Mouse (Mus musculus) stomach, postnatal 0 days (tissue): ENCODE results near the gene Hist1h2bb. TPM values are rescaled to one million over a fixed set of nuclear protein-coding genes. Genes with fewer than 3 reads are reported as not detected.

Experiments used
- ATAC-seq: fragments of 200-750 bp; cut with Nextera tagmentation; 2 replicates; pipeline ENCODE4 v1.8.0; 2017; ENCODE audit not compliant: low FRiP score, low TSS enrichment
- DNase-seq: peaks from one replicate; pipeline ENCODE4 v3.0.0-alpha.2; 2016; ENCODE audit warnings: low spot score
- H3K27ac ChIP-seq: fragments of 300-500 bp; sonication (generic); replicated peaks from 2 replicates; pipeline ENCODE4 v1.5.1; 2014; ENCODE audit warnings: mild to moderate bottlenecking, control low read depth
- H3K27me3 ChIP-seq: fragments of 300-500 bp; sonication (generic); 2 replicates; pipeline ENCODE4 v1.6.1; 2014; ENCODE audit warnings: low read length; ENCODE audit not compliant: control insufficient read depth, insufficient read depth
- H3K36me3 ChIP-seq: fragments of 300-500 bp; sonication (generic); 2 replicates; pipeline ENCODE4 v1.6.1; 2014; ENCODE audit warnings: low read length, mixed read lengths; ENCODE audit not compliant: control insufficient read depth, insufficient read depth
- H3K4me1 ChIP-seq: fragments of 300-500 bp; sonication (generic); replicated peaks from 2 replicates; pipeline ENCODE4 v1.6.1; 2014; ENCODE audit warnings: antibody characterized with exemption; ENCODE audit not compliant: control insufficient read depth, insufficient read depth
- H3K4me2 ChIP-seq: fragments of 300-500 bp; sonication (generic); replicated peaks from 2 replicates; pipeline ENCODE4 v1.6.1; 2014; ENCODE audit warnings: low read depth, mild to moderate bottlenecking, control low read depth, moderate library complexity
- H3K4me3 ChIP-seq: fragments of 300-500 bp; sonication (generic); 2 replicates; pipeline ENCODE4 v1.5.1; 2014; ENCODE audit warnings: low read depth, low read length, control low read depth
- H3K9ac ChIP-seq: fragments of 300-500 bp; sonication (generic); 2 replicates; pipeline ENCODE4 v1.6.1; 2014; ENCODE audit warnings: mild to moderate bottlenecking, low read length, control low read depth, mixed read lengths
- H3K9me3 ChIP-seq: fragments of 300-500 bp; sonication (generic); 2 replicates; pipeline ENCODE4 v1.6.1; 2016; ENCODE audit warnings: low read length; ENCODE audit not compliant: control insufficient read depth
- CTCF ChIP-seq: IDR thresholded peaks from 2 replicates; pipeline ENCODE4 v1.5.1; 2016; ENCODE audit warnings: antibody characterized with exemption, low read depth, mild to moderate bottlenecking, moderate library complexity
- EP300 ChIP-seq: optimal IDR thresholded peaks from 2 replicates; pipeline ENCODE3; 2016; ENCODE audit warnings: antibody characterized with exemption
- WGBS: fragments of 180-500 bp; shearing (Covaris S2); extraction: QIAGEN DNeasy Blood & Tissue Kit; methylation state at CpG from one replicate; pipeline ENCODE4 v1.1.7; 2014; 5-methylcytosine and 5-hydroxymethylcytosine counted together
- microRNA-seq: library from miRNA; unstranded; fragments of <30 nt; microRNA quantifications from one replicate; pipeline ENCODE4, GENCODE M21; 2016
- polyA plus RNA-seq: library from polyadenylated mRNA; unstranded; fragments of >200 nt; fragmentation: Nextera tagmentation; extraction: Ambion mirVana; gene quantifications from 2 replicates; pipeline ENCODE4 v1.2.1, GENCODE M21; 2015

Gene Hist1h2bb
- polyA plus RNA-seq, 1 experiment from 2014 or later: 0.91 TPM

DNA sequence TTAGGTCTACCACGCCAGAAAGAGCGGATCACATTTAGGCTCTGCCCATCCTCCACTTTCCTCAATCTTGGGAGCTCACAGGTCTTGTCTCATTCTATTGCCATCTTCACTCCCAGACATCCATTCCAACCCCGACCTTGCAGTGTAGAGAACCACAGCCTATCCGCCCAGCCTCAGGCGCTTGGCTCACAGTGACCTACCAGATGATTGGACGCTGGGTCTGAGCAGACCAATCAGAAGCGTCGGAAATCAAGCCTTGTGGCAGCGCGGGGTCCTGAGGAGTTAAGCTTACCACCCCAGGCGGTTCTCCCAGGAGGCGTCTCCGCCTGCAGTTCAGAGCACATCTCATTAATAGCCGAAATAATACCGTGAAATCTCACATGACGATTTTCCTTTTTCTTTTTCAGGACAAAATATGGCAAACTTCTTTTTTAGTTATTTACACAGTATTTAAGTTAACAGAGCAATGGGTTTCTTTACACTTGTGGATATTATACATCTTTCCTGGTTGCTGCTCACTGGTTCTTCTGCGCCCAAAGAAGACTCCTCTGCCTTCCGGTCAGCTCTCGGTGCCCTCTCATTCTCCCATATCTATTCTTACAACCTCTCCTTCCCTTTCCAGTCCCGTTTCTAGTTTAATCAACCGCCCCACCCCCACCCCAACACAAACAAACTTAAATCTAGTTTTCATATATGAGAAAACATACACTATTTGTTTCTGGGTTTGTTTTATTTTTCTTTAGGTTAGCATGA, 26.2 kb downstream of the Hist1h2bb start:
- WGBS: 20% methylated on average over 21 of the region's 21 CpGs
- DNase-seq: peak; percentile 40

DNA sequence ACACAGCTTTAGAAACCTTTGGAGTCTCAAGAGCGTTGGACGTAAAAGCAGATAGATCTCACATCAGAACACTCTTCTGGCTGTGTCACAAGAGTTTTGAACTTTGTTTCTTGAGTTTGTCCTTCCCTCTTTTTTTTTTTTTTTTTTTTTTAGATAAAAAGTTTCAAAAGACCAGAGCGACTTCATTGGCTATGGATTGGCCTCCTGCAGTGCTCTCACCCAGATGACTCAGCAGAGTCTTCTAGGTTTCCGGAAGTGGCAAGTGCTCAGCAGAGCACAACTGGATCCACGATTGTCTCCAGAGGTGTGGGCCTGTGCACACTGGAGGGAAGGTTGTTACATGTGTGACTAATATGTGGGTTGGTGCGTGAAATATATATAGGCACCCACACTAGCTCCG, 31.8 kb downstream of the Hist1h2bb start:
- Histone ChIP-seq H3K4me1 (no peaks in the 10 kb centered on the region), H3K4me2 (no peak overlapping the region), H3K4me3 (no peak overlapping the region), H3K27ac (no peak overlapping the region), H3K36me3 (no peaks in the 10 kb centered on the region), H3K9ac (no peak overlapping the region), H3K27me3 (no peaks in the 10 kb centered on the region), H3K9me3 (no peaks in the 10 kb centered on the region)
- 93% methylated on average over 7 of the region's 7 CpGs for WGBS
- ATAC-seq (no peak), DNase-seq (no peak)
- TF ChIP-seq EP300 (no peak), CTCF (no peak)

More for the DNA sequence above, 26.2 kb downstream of the Hist1h2bb start:
- no peak overlapping the region for H3K27ac ChIP-seq
- peak overlapping the region; percentile 31; the same call in 1 of the 2 replicates for H3K4me2 ChIP-seq
- TF ChIP-seq EP300 (no peak), CTCF (no peak)
- no peak overlapping the region for H3K9ac ChIP-seq
- H3K9me3 ChIP-seq: no peaks in the 10 kb centered on the region
- peak; percentile 71; the same call in 1 of the 2 replicates for ATAC-seq
- H3K36me3 ChIP-seq: no peaks in the 10 kb centered on the region
- no peaks in the 10 kb centered on the region for H3K27me3 ChIP-seq
- H3K4me1 ChIP-seq: peaks cover 3% of the 10 kb centered on the region; the same call in 1 of the 2 replicates
- H3K4me3 ChIP-seq: peak overlapping the region; percentile 13; the same call in 1 of the 2 replicates

DNA sequence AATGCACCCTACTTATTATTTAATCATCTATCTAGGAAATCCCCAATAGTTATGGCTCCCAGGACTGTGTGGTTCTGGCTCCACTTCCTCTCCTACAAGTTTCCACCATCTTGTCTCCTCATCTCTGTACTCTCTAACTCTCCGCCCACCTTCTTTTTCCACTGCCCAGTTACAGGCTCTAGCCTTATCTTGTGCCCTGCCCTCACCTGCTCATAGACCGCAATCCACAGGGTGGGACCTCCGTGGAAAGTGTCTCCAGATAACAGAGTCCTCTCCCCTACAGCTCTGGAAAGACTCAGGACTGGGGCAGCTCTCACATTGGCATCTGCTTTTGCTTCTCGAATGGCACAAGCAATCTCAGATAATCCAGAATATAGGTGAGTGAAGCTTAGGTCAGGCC, 32.5 kb downstream of the Hist1h2bb start:
- DNase-seq (no peak), ATAC-seq (peak; percentile 45; the same call in 1 of the 2 replicates)
- WGBS: 67% methylated on average over 4 of the region's 4 CpGs
- H3K4me3 ChIP-seq: no peak overlapping the region
- H3K27ac ChIP-seq: no peak overlapping the region
- H3K9me3 ChIP-seq: no peaks in the 10 kb centered on the region
- no peak overlapping the region for H3K4me2 ChIP-seq
- H3K27me3 ChIP-seq: no peaks in the 10 kb centered on the region
- H3K4me1 ChIP-seq: no peaks in the 10 kb centered on the region
- no peaks in the 10 kb centered on the region for H3K36me3 ChIP-seq
- TF ChIP-seq EP300: no peak
- no peak for TF ChIP-seq CTCF
- no peak overlapping the region for H3K9ac ChIP-seq

DNA sequence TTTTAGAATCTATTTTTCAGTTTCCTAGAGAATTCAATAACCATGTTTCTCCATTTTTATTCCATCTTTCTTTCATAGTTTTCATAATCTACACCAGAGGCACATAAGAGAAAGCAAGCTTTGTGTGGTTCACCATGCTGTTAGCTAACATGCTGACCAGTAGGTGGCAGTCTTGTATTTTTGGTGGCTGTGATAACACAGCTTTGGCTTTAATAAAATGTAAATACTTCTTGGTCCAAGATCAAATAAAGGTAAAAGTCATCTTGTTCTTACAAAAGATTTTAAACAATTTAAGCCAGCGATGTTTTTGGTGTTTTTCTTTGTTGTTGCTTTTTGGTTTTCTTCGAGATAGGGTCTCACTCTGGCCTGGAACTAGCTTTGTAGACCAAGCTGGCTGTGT, 46.0 kb downstream of the Hist1h2bb start:
- H3K9me3 ChIP-seq: no peaks in the 10 kb centered on the region
- DNase-seq (peak; percentile 33), ATAC-seq (no peak)
- no peak overlapping the region for H3K4me3 ChIP-seq
- no peak overlapping the region for H3K9ac ChIP-seq
- no peaks in the 10 kb centered on the region for H3K4me1 ChIP-seq
- TF ChIP-seq CTCF (peak; percentile 88), EP300 (no peak)
- no peaks in the 10 kb centered on the region for H3K36me3 ChIP-seq
- no peak overlapping the region for H3K4me2 ChIP-seq
- H3K27ac ChIP-seq: no peak overlapping the region
- WGBS: 24% methylated on average over 2 of the region's 2 CpGs
- no peaks in the 10 kb centered on the region for H3K27me3 ChIP-seq

Small RNAs within 50 kb of the gene (microRNA-seq; reads per million reads assigned to microRNA genes)
- gene Gm44314 (not detected), gene Gm44484 (not detected)

Other genes with a start within 250 kb of the Hist1h2bb start
- 13.7 and 18.3 TPM in 2 replicates for gene Hist1h4h, start 215.7 kb upstream of the Hist1h2bb start, polyA plus RNA-seq
- 4.5 and 8.9 TPM in 2 replicates for gene Hist1h2af, start 212.8 kb upstream of the Hist1h2bb start, polyA plus RNA-seq
- gene Hist1h3g, start 211.3 kb upstream of the Hist1h2bb start, polyA plus RNA-seq: 2.3 and 3.4 TPM in 2 replicates
- gene Hist1h2bh, start 203.3 kb upstream of the Hist1h2bb start, polyA plus RNA-seq: 0.30 and 0.62 TPM in 2 replicates
- 0.51 and 0.78 TPM in 2 replicates for gene Hist1h3f, start 202.7 kb upstream of the Hist1h2bb start, polyA plus RNA-seq
- 0.38 TPM in 1 of 2 replicates, not detected in the other for gene Hist1h4f, start 195.1 kb upstream of the Hist1h2bb start, polyA plus RNA-seq
- 0.22 and 0.34 TPM in 2 replicates for gene Hist1h1d, start 193.5 kb upstream of the Hist1h2bb start, polyA plus RNA-seq
- 1.6 and 3.3 TPM in 2 replicates for gene Hist1h3e, start 184.4 kb upstream of the Hist1h2bb start, polyA plus RNA-seq
- 15.3 and 29.5 TPM in 2 replicates for gene Hist1h2ae, start 175.5 kb upstream of the Hist1h2bb start, polyA plus RNA-seq
- 4.9 and 10.5 TPM in 2 replicates for gene Hist1h2bg, start 175.3 kb upstream of the Hist1h2bb start, polyA plus RNA-seq
- gene Hist1h2bf, start 172.5 kb upstream of the Hist1h2bb start, polyA plus RNA-seq: 1.1 and 3.2 TPM in 2 replicates
- gene Hist1h2ad, start 172.4 kb upstream of the Hist1h2bb start, polyA plus RNA-seq: 0.67 and 0.79 TPM in 2 replicates
- gene Hist1h3d, start 171.0 kb upstream of the Hist1h2bb start, polyA plus RNA-seq: 1.7 and 4.2 TPM in 2 replicates
- gene Hist1h4d, start 165.1 kb upstream of the Hist1h2bb start, polyA plus RNA-seq: 32.0 and 48.7 TPM in 2 replicates
- 0.64 and 0.73 TPM in 2 replicates for gene Hist1h2be, start 125.6 kb upstream of the Hist1h2bb start, polyA plus RNA-seq
- 5.9 and 9.1 TPM in 2 replicates for gene Hist1h1e, start 124.2 kb upstream of the Hist1h2bb start, polyA plus RNA-seq
- 0.57 and 0.74 TPM in 2 replicates for gene Hist1h2ac, start 62.8 kb upstream of the Hist1h2bb start, polyA plus RNA-seq
- 105 and 115 TPM in 2 replicates for gene Hist1h2bc, start 62.5 kb upstream of the Hist1h2bb start, polyA plus RNA-seq
- gene Hist1h1t, start 50.9 kb upstream of the Hist1h2bb start, polyA plus RNA-seq: not detected in 2 replicates
- gene Hist1h4c, start 48.3 kb upstream of the Hist1h2bb start, polyA plus RNA-seq: 2.1 and 3.2 TPM in 2 replicates
- gene Hfe, start 35.9 kb upstream of the Hist1h2bb start, polyA plus RNA-seq: 11.2 and 12.9 TPM in 2 replicates
- gene Hist1h1c, start 7.9 kb upstream of the Hist1h2bb start, polyA plus RNA-seq: 96.1 and 104 TPM in 2 replicates
- 1.2 and 1.8 TPM in 2 replicates for gene Hist1h3c, start 1.1 kb upstream of the Hist1h2bb start, polyA plus RNA-seq
- 7.3 and 15.7 TPM in 2 replicates for gene Hist1h2ab, start 4.4 kb downstream of the Hist1h2bb start, polyA plus RNA-seq
- gene Hist1h3b, start 5.5 kb downstream of the Hist1h2bb start, polyA plus RNA-seq: 3.9 and 6.7 TPM in 2 replicates
- gene Hist1h4b, start 10.3 kb downstream of the Hist1h2bb start, polyA plus RNA-seq: 0.46 and 2.0 TPM in 2 replicates
- gene Hist1h4a, start 14.5 kb downstream of the Hist1h2bb start, polyA plus RNA-seq: 0.34 and 0.80 TPM in 2 replicates
- 1.9 and 3.7 TPM in 2 replicates for gene Hist1h3a, start 15.7 kb downstream of the Hist1h2bb start, polyA plus RNA-seq
- gene Hist1h1a, start 16.9 kb downstream of the Hist1h2bb start, polyA plus RNA-seq: 0.64 and 1.4 TPM in 2 replicates
- gene Trim38, start 23.2 kb downstream of the Hist1h2bb start, polyA plus RNA-seq: 0.18 and 0.29 TPM in 2 replicates
- 0.59 and 0.61 TPM in 2 replicates for gene Slc17a2, start 60.3 kb downstream of the Hist1h2bb start, polyA plus RNA-seq
- gene Slc17a3, start 92.7 kb downstream of the Hist1h2bb start, polyA plus RNA-seq: not detected in 2 replicates
- gene Slc17a1, start 121.0 kb downstream of the Hist1h2bb start, polyA plus RNA-seq: not detected in 2 replicates
- 0.07 and 0.21 TPM in 2 replicates for gene Slc17a4, start 168.3 kb downstream of the Hist1h2bb start, polyA plus RNA-seq
- not detected in 2 replicates for gene Hist1h2ba, start 187.4 kb downstream of the Hist1h2bb start, polyA plus RNA-seq
- not detected in 2 replicates for gene Hist1h2aa, start 187.7 kb downstream of the Hist1h2bb start, polyA plus RNA-seq
- 10.9 and 11.3 TPM in 2 replicates for gene Scgn, start 244.5 kb downstream of the Hist1h2bb start, polyA plus RNA-seq